Mouse (Mus musculus) C2C12 (cell line): ENCODE measurements around the gene Sox13. TPM values are rescaled to one million over a fixed set of nuclear protein-coding genes. Genes with fewer than 3 reads are reported as not detected.

Experiments
- H3K27me3 ChIP-seq: one replicate; pipeline ENCODE4 v1.6.1; 2011; ENCODE audit not compliant: control insufficient read depth, insufficient read depth, insufficient read length
- H3K36me3 ChIP-seq: one replicate; pipeline ENCODE4 v1.6.1; 2011; ENCODE audit not compliant: control insufficient read depth, insufficient read depth
- H3K4me3 ChIP-seq: one replicate; pipeline ENCODE4 v1.5.1; 2011; ENCODE audit warnings: mild to moderate bottlenecking, control low read depth; ENCODE audit not compliant: poor library complexity, insufficient read depth, severe bottlenecking
- H3K79me2 ChIP-seq: one replicate; pipeline ENCODE4 v1.6.1; 2011; ENCODE audit not compliant: control insufficient read depth, insufficient read depth
- H3K79me3 ChIP-seq: one replicate; pipeline ENCODE4 v1.6.1; 2011; ENCODE audit warnings: low read depth, control low read depth
- H3ac ChIP-seq: one replicate; pipeline ENCODE3; 2011; ENCODE audit warnings: low read depth; ENCODE audit not compliant: control insufficient read depth, insufficient read length
- CEBPB ChIP-seq: IDR thresholded peaks from one replicate; pipeline ENCODE4 v1.6.1; 2011; ENCODE audit warnings: low read depth, mild to moderate bottlenecking, control low read depth, moderate library complexity
- CTCF ChIP-seq: IDR thresholded peaks from one replicate; pipeline ENCODE4 v1.5.1; 2011; ENCODE audit not compliant: control insufficient read depth, insufficient read depth, insufficient read length
- FOSL1 ChIP-seq: IDR thresholded peaks from one replicate; pipeline ENCODE4 v1.8.0; 2011; ENCODE audit warnings: mild to moderate bottlenecking, low read length; ENCODE audit not compliant: poor library complexity, insufficient read depth, severe bottlenecking
- MAX ChIP-seq: IDR thresholded peaks from one replicate; pipeline ENCODE4 v1.6.1; 2011; ENCODE audit warnings: mild to moderate bottlenecking, control low read depth
- MYOD1 ChIP-seq: IDR thresholded peaks from one replicate; pipeline ENCODE4 v1.6.1; 2011; ENCODE audit warnings: low read depth; ENCODE audit not compliant: control insufficient read depth, insufficient read length
- MYOG ChIP-seq: IDR thresholded peaks from one replicate; pipeline ENCODE4 v1.6.1; 2011; ENCODE audit not compliant: control insufficient read depth, insufficient read length; ENCODE audit errors: extremely low read depth
- USF1 ChIP-seq: IDR thresholded peaks from one replicate; pipeline ENCODE4 v1.6.1; 2011; ENCODE audit warnings: low read depth, mild to moderate bottlenecking, control low read depth, moderate library complexity
- polyA plus RNA-seq: library from polyadenylated mRNA; unstranded; fragments of >200 nt; fragmentation: generic; extraction: Trizol; gene quantifications from one replicate; pipeline ENCODE4 v1.2.1, GENCODE M21; 2012; ENCODE audit warnings: missing spikeins

Gene Sox13
- polyA plus RNA-seq, 1 experiment = 0.26 TPM

GRCm38 (mm10) chr1:133412941-133413340 lies 11.2 kb downstream of the Sox13 start:
- Histone ChIP-seq H3ac (no peak overlapping the region), H3K4me3 (no peak overlapping the region), H3K27me3 (peaks cover 44% of the 10 kb centered on the region), H3K79me3 (no peaks in the 10 kb centered on the region), H3K79me2 (no peaks in the 10 kb centered on the region), H3K36me3 (no peaks in the 10 kb centered on the region)
- TF ChIP-seq MYOD1 (no peak), FOSL1 (no peak), MYOG (no peak), USF1 (no peak), CEBPB (no peak), MAX (no peak), CTCF (no peak)

- Histone ChIP-seq H3K4me3 (no peak overlapping the region), H3K36me3 (no peaks in the 10 kb centered on the region), H3K79me3 (no peaks in the 10 kb centered on the region), H3K27me3 (peaks cover 37% of the 10 kb centered on the region), H3ac (no peak overlapping the region), H3K79me2 (no peaks in the 10 kb centered on the region)
- no peak for TF ChIP-seq USF1
Observed at GRCm38 (mm10) chr1:133411506-133412147, 12.6 kb downstream of the Sox13 start.

GRCm38 (mm10) chr1:133409786-133410185 lies 14.4 kb downstream of the Sox13 start:
- H3ac ChIP-seq = no peak overlapping the region
- H3K27me3 ChIP-seq = peaks cover 18% of the 10 kb centered on the region
- TF ChIP-seq USF1 (no peak), MYOG (no peak)
- H3K79me2 ChIP-seq = no peaks in the 10 kb centered on the region
- no peaks in the 10 kb centered on the region for H3K79me3 ChIP-seq
- no peak overlapping the region for H3K4me3 ChIP-seq
- H3K36me3 ChIP-seq = no peaks in the 10 kb centered on the region

- Histone ChIP-seq H3ac (no peak overlapping the region), H3K27me3 (peaks cover 15% of the 10 kb centered on the region), H3K79me3 (no peaks in the 10 kb centered on the region), H3K79me2 (no peaks in the 10 kb centered on the region), H3K36me3 (no peaks in the 10 kb centered on the region), H3K4me3 (no peak overlapping the region)
- TF ChIP-seq MYOG (no peak), MYOD1 (no peak), MAX (no peak), FOSL1 (no peak), CTCF (no peak), USF1 (no peak), CEBPB (no peak)
Observed at GRCm38 (mm10) chr1:133408880-133409516, 15.2 kb downstream of the Sox13 start.

- Histone ChIP-seq H3K4me3 (no peak overlapping the region), H3ac (no peak overlapping the region), H3K36me3 (no peaks in the 10 kb centered on the region), H3K79me3 (no peaks in the 10 kb centered on the region), H3K79me2 (no peaks in the 10 kb centered on the region), H3K27me3 (peaks cover 10% of the 10 kb centered on the region)
- TF ChIP-seq MYOG (no peak), FOSL1 (no peak), CEBPB (no peak), CTCF (no peak), USF1 (no peak), MAX (no peak), MYOD1 (no peak)
Observed at GRCm38 (mm10) chr1:133408321-133408720, 15.9 kb downstream of the Sox13 start.

- no peaks in the 10 kb centered on the region for H3K36me3 ChIP-seq
- no peak overlapping the region for H3K4me3 ChIP-seq
- no peaks in the 10 kb centered on the region for H3K79me2 ChIP-seq
- TF ChIP-seq CTCF (no peak), FOSL1 (no peak), MYOD1 (no peak), CEBPB (no peak), MYOG (no peak), MAX (no peak), USF1 (no peak)
- H3K79me3 ChIP-seq = no peaks in the 10 kb centered on the region
- peaks cover 10% of the 10 kb centered on the region for H3K27me3 ChIP-seq
- H3ac ChIP-seq = no peak overlapping the region
Observed at GRCm38 (mm10) chr1:133407436-133407835, 16.7 kb downstream of the Sox13 start.
